ENCODE assay signal across 8 mouse cellular contexts in genomic region chr10:41682546-41683393, GRCm38 (mm10). TPM values are rescaled to one million over a fixed set of nuclear protein-coding genes. Genes with fewer than 3 reads are reported as not detected.
A peak's percentile ranks its signal among the peaks of the same experiment; 100 is the strongest.
DNase-seq lines count a peak whose midpoint lies in the region; ATAC-seq lines count a peak whose summit lies in the region.

No protein-coding gene starts in this region.

- peaks cover 20% of the 10 kb centered on the region for H3K27me3 ChIP-seq in hindbrain, embryonic 12.5 days

- peak; percentile 96 for DNase-seq in NIH3T3 (ENCODE audit: low read depth)
- DNase-seq in cerebellum, adult 18-20 months: peak; percentile 86 to 90
- DNase-seq in forelimb bud, embryonic 11.5 days (ENCODE audit: low read depth, low spot score): peak; percentile 81
- DNase-seq in left cerebral cortex, adult 18-20 months (ENCODE audit: low spot score in 2 of 2): peak; percentile 86 to 92
- peak; percentile 85 for DNase-seq in right cerebral cortex, postnatal 14 days
- DNase-seq in urinary bladder, postnatal 25 days (ENCODE audit: low spot score): peak; percentile 86

- no peak overlapping the region for H3K4me3 ChIP-seq in hindbrain, embryonic 12.5 days

- no peak overlapping the region for H3K9ac ChIP-seq in hindbrain, embryonic 12.5 days

- 40% methylated on average over 16 of the region's 16 CpGs for WGBS in hindbrain, embryonic 12.5 days

- peaks cover 4% of the 10 kb centered on the region; the same call in 1 of the 2 replicates for H3K4me1 ChIP-seq in hindbrain, embryonic 12.5 days

- peaks cover 9% of the 10 kb centered on the region for H3K9me3 ChIP-seq in hindbrain, embryonic 12.5 days (replicated peaks)

- H3K36me3 ChIP-seq in hindbrain, embryonic 12.5 days: no peaks in the 10 kb centered on the region

- 0 out of 2 replicates have a peak, but pooled peaks have one; percentile 19 for ATAC-seq in hindbrain, embryonic 12.5 days (ENCODE audit: low FRiP score)
- ATAC-seq in megakaryocyte progenitor cell, adult 5-6 weeks (replicated peaks; ENCODE audit: poor library complexity): peak; percentile 88

- H3K27ac ChIP-seq in hindbrain, embryonic 12.5 days: no peak overlapping the region

- H3K4me2 ChIP-seq in hindbrain, embryonic 12.5 days (replicated peaks): no peak overlapping the region

RNA-seq across cellular contexts. Expression of gene Ccdc162, which starts 33.7 kb away (rescaled TPM):
- polyA plus RNA-seq in hindbrain, embryonic 12.5 days (2016; fragmentation: Nextera tagmentation; extraction: Ambion mirVana): 0.96 and 1.4 TPM in 2 replicates
- 1 to 10 TPM; 1.5 to 1.7 TPM for total RNA-seq in left cerebral cortex, adult 18-20 months (2021)
- total RNA-seq in megakaryocyte progenitor cell, adult 5-6 weeks (2015): 0.47 and 0.56 TPM in 2 replicates
- 1.2 and 2.1 TPM in 2 replicates for total RNA-seq in megakaryocyte progenitor cell, adult 5-6 weeks (2017)
